Mouse (Mus musculus) cortical plate, adult 2 months (tissue): ENCODE data around the gene Cfap73. TPM values are rescaled to one million over a fixed set of nuclear protein-coding genes. Genes with fewer than 3 reads are reported as not detected.

ENCODE experiments used
- H3K27ac ChIP-seq: fragments of 200-500 bp; 2 replicates; pipeline ENCODE4 v1.5.1; 2012; ENCODE audit warnings: low read length, control low read depth, inconsistent platforms; ENCODE audit not compliant: insufficient read depth
- H3K4me1 ChIP-seq: fragments of 200-500 bp; 2 replicates; pipeline ENCODE4 v1.6.1; 2011; ENCODE audit warnings: low read length; ENCODE audit not compliant: control insufficient read depth, insufficient read depth
- H3K4me3 ChIP-seq: fragments of 200-500 bp; 2 replicates; pipeline ENCODE4 v1.5.1; 2011; ENCODE audit warnings: mild to moderate bottlenecking, low read length, control low read depth; ENCODE audit not compliant: insufficient read depth
- CTCF ChIP-seq: fragments of 200-500 bp; IDR thresholded peaks from 2 replicates; pipeline ENCODE4 v1.5.1; 2011; ENCODE audit warnings: mild to moderate bottlenecking, control low read depth, low read length; ENCODE audit not compliant: insufficient read depth; ENCODE audit errors: extremely low read depth
- POLR2A ChIP-seq: fragments of 200-500 bp; IDR thresholded peaks from 2 replicates; pipeline ENCODE4 v1.6.1; 2011; ENCODE audit warnings: mild to moderate bottlenecking, low read length, control low read depth; ENCODE audit not compliant: insufficient read depth; ENCODE audit errors: extremely low read depth
- polyA plus RNA-seq: library from polyadenylated mRNA; depleted of rRNA; stranded (reverse); fragments of >200 nt; gene quantifications from 2 replicates; pipeline ENCODE4 v1.2.3, GENCODE M21; 2012

Cfap73 gene
- polyA plus RNA-seq, 1 experiment: 0.10 TPM

- no peak overlapping the region for H3K27ac ChIP-seq
- no peak for TF ChIP-seq POLR2A
- peak; percentile 79 for TF ChIP-seq CTCF
- H3K4me1 ChIP-seq: no peaks in the 10 kb centered on the region
- peak overlapping the region; percentile 34 for H3K4me3 ChIP-seq
These were observed 29.2 kb downstream of the Cfap73 start for GRCm38 (mm10) chr5:120604839-120605238.

GRCm38 (mm10) chr5:120603515-120603914 lies 30.5 kb downstream of the Cfap73 start:
- Histone ChIP-seq H3K4me1 (no peaks in the 10 kb centered on the region), H3K27ac (no peak overlapping the region), H3K4me3 (no peak overlapping the region)
- no peak for TF ChIP-seq POLR2A
- no peak for TF ChIP-seq CTCF

- Histone ChIP-seq H3K27ac (no peak overlapping the region), H3K4me3 (no peak overlapping the region), H3K4me1 (no peaks in the 10 kb centered on the region)
- TF ChIP-seq POLR2A (no peak), CTCF (no peak)
These were observed 31.8 kb downstream of the Cfap73 start for GRCm38 (mm10) chr5:120602210-120602609.

- no peak overlapping the region for H3K4me3 ChIP-seq
- TF ChIP-seq POLR2A (no peak), CTCF (peak; percentile 32; the same call in 1 of the 2 replicates)
- no peaks in the 10 kb centered on the region for H3K4me1 ChIP-seq
- H3K27ac ChIP-seq: no peak overlapping the region
These were observed 32.9 kb downstream of the Cfap73 start for GRCm38 (mm10) chr5:120600946-120601668.

GRCm38 (mm10) chr5:120599625-120600024 lies 34.4 kb downstream of the Cfap73 start:
- no peaks in the 10 kb centered on the region for H3K4me1 ChIP-seq
- H3K27ac ChIP-seq: no peak overlapping the region
- no peak overlapping the region for H3K4me3 ChIP-seq
- TF ChIP-seq POLR2A: no peak
- TF ChIP-seq CTCF: no peak

- Histone ChIP-seq H3K4me1 (no peaks in the 10 kb centered on the region), H3K4me3 (no peak overlapping the region), H3K27ac (no peak overlapping the region)
- TF ChIP-seq POLR2A: no peak
- no peak for TF ChIP-seq CTCF
These were observed 39.5 kb downstream of the Cfap73 start for GRCm38 (mm10) chr5:120594485-120594884.

GRCm38 (mm10) chr5:120592141-120592540 lies 41.9 kb downstream of the Cfap73 start:
- Histone ChIP-seq H3K27ac (no peak overlapping the region), H3K4me3 (no peak overlapping the region), H3K4me1 (no peaks in the 10 kb centered on the region)
- TF ChIP-seq POLR2A: no peak
- 0 out of 2 replicates have a peak, but pooled peaks have one; percentile 9 for TF ChIP-seq CTCF

- no peak overlapping the region for H3K4me3 ChIP-seq
- TF ChIP-seq CTCF (peak; percentile 44), POLR2A (no peak)
- H3K27ac ChIP-seq: no peak overlapping the region
- H3K4me1 ChIP-seq: no peaks in the 10 kb centered on the region
These were observed 43.6 kb downstream of the Cfap73 start for GRCm38 (mm10) chr5:120590356-120591010.

- H3K27ac ChIP-seq: peak within 1 kb of the TSS; percentile 60
- TF ChIP-seq CTCF (no peak), POLR2A (peak; percentile 92)
These were observed 45.4 kb downstream of the Cfap73 start, which contains the start of the genes Tpcn1 and Iqcd for GRCm38 (mm10) chr5:120588569-120589094. Gene Tpcn1 (minus strand): TSS chr5:120588673. Gene Iqcd (plus strand): TSS chr5:120589016.

More at GRCm38 (mm10) chr5:120588569-120589094, 45.4 kb downstream of the Cfap73 start, which contains the start of the genes Tpcn1 and Iqcd:
- Histone ChIP-seq H3K4me3 (peak within 1 kb of the TSS; percentile 72), H3K4me1 (no peaks in the 10 kb centered on the region)
